Mouse (Mus musculus): ENCODE measurements around the gene Gal3st1. TPM values are rescaled to one million over a fixed set of nuclear protein-coding genes. Genes with fewer than 3 reads are reported as not detected.
"Not testable (repeated sequence)": the region's sequence is repeated elsewhere in the genome, so short reads cannot be mapped to it uniquely, and the experiment has no call there.

The Gal3st1 gene
- polyA plus RNA-seq (2014; fragmentation: Nextera tagmentation; extraction: Ambion mirVana), result 0.41 and 0.57 TPM in 2 replicates

DNA sequence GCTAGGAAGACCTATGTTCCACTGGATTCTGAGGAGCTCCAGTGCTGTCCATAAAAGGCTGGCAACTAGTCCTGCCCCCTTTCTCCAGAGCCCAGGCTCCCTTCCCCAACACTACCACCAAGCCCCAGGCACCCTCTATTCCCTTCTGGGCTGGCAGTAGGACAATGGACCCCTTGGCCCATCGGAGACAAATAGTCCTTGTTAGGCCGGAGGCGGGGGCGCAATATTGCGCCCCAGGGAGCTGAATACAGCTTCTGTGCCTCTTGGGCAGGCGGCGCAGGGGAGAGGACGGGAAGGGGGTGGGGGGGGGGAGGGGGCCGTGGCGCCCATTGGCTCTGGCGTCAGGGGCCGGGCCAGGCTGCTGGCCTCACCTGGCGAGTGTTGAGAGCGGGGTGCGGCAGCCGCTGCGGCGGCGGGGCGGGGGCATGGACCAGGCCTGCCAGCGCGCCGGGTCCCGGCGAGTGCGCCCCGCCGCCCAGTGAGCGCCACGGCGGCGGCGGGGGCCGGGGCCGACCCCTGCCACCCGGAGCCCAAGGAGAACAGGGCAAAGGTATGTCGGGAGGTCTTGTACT, at the start of gene Gal3st1:
TSS of gene Gal3st1 (plus strand) at position 346 of the 572 bp plus-strand sequence.
- Histone ChIP-seq H3K4me3 (ENCODE audit: low read depth, low read length) (peak within 1 kb of the TSS; percentile 35), H3K4me2 (ENCODE audit: low read depth, low read length, severe bottlenecking) (peak within 1 kb of the TSS; percentile 60), H3K9ac (ENCODE audit: low read length) (peak within 1 kb of the TSS; percentile 53), H3K4me1 (replicated peaks; ENCODE audit: control insufficient read depth, insufficient read depth, low read length) (peaks cover 2% of the 10 kb centered on the region; the same call in 1 of the 2 replicates), H3K27ac (ENCODE audit: low read depth, low read length) (no peak within 1 kb of the TSS), H3K36me3 (ENCODE audit: control insufficient read depth, insufficient read depth, low read length) (no peaks in the 10 kb centered on the region; the same call in 1 of the 2 replicates), H3K9me3 (ENCODE audit: control insufficient read depth, low read length) (no peaks in the 10 kb centered on the region), H3K27me3 (ENCODE audit: control insufficient read depth, insufficient read depth, low read length) (peaks cover 4% of the 10 kb centered on the region)
- 1% methylated on average over 29 of the region's 37 CpGs for WGBS
- DNase-seq (ENCODE audit: low spot score), result peak; percentile 63
- ATAC-seq (replicated peaks; ENCODE audit: low FRiP score), result no peak

DNA sequence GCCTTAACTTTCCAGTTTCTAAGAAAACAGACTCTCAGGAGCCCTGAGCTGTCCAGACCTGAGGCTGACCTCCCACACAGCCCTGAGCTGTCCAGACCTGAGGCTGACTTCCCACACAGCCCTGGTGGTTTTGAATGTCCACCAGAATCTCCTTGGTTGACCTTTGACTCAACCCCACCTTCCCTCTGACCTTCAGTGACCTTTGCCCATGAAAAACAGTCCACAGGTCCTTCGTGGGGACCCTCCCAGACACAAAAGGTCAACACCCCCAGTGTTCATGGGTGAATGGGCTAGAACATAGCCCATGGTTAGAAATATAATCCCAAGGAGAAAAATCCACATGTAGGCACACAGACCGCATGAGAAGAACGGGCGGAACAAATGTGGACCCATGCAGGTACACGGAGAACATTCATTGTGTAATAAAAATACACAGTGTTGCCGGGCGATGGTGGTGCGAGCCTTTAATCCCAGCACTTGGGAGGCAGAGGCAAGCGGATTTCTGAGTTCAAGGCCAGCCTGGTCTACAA, 49.6 kb upstream of the Gal3st1 start:
- no peak overlapping the region for H3K4me2 ChIP-seq (ENCODE audit: low read depth, low read length, severe bottlenecking)
- no peaks in the 10 kb centered on the region for H3K9me3 ChIP-seq (ENCODE audit: control insufficient read depth, low read length)
- H3K4me1 ChIP-seq (replicated peaks; ENCODE audit: control insufficient read depth, insufficient read depth, low read length), result peaks cover 4% of the 10 kb centered on the region; the same call in 1 of the 2 replicates
- WGBS, result 89% methylated on average over 9 of the region's 9 CpGs
- ATAC-seq (replicated peaks; ENCODE audit: low FRiP score), result no peak
- H3K4me3 ChIP-seq (ENCODE audit: low read depth, low read length), result no peak overlapping the region
- H3K27me3 ChIP-seq (ENCODE audit: control insufficient read depth, insufficient read depth, low read length), result no peaks in the 10 kb centered on the region
- H3K36me3 ChIP-seq (ENCODE audit: control insufficient read depth, insufficient read depth, low read length), result no peaks in the 10 kb centered on the region
- no peak overlapping the region for H3K27ac ChIP-seq (ENCODE audit: low read depth, low read length)
- no peak overlapping the region for H3K9ac ChIP-seq (ENCODE audit: low read length)
- peak; percentile 42 for DNase-seq (ENCODE audit: low spot score)

GRCm38 (mm10) chr11:3935135-3935534, 48.3 kb upstream of the Gal3st1 start:
- Histone ChIP-seq H3K4me1 (replicated peaks; ENCODE audit: control insufficient read depth, insufficient read depth, low read length) (peaks cover 4% of the 10 kb centered on the region; the same call in 1 of the 2 replicates), H3K4me2 (ENCODE audit: low read depth, low read length, severe bottlenecking) (no peak overlapping the region), H3K27me3 (ENCODE audit: control insufficient read depth, insufficient read depth, low read length) (no peaks in the 10 kb centered on the region), H3K9ac (ENCODE audit: low read length) (no peak overlapping the region), H3K27ac (ENCODE audit: low read depth, low read length) (no peak overlapping the region), H3K36me3 (ENCODE audit: control insufficient read depth, insufficient read depth, low read length) (no peaks in the 10 kb centered on the region), H3K9me3 (ENCODE audit: control insufficient read depth, low read length) (no peaks in the 10 kb centered on the region), H3K4me3 (ENCODE audit: low read depth, low read length) (no peak overlapping the region)
- WGBS, result 76% methylated on average over 4 of the region's 4 CpGs
- no peak for DNase-seq (ENCODE audit: low spot score)
- ATAC-seq (replicated peaks; ENCODE audit: low FRiP score), result no peak

DNA sequence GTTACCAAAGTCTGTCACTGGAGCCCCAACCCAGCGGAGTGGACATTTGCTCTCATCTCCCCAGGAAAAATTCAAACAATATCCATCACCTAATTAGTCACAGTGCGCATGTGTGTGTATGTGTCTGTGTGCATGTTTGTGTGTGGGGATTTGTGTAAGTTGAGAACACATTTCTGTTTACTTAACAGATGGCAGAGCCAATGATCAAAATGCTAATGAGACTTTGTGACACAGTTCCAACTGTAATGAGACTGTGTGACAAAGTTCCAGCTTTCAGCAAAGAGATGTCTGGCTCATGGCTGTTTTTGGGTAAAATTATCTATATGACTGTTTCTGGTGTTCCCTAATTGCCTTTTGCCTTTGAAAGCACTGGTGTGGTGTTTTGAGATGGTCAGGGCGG, 47.1 kb upstream of the Gal3st1 start:
- ATAC-seq (replicated peaks; ENCODE audit: low FRiP score), result no peak

DNA sequence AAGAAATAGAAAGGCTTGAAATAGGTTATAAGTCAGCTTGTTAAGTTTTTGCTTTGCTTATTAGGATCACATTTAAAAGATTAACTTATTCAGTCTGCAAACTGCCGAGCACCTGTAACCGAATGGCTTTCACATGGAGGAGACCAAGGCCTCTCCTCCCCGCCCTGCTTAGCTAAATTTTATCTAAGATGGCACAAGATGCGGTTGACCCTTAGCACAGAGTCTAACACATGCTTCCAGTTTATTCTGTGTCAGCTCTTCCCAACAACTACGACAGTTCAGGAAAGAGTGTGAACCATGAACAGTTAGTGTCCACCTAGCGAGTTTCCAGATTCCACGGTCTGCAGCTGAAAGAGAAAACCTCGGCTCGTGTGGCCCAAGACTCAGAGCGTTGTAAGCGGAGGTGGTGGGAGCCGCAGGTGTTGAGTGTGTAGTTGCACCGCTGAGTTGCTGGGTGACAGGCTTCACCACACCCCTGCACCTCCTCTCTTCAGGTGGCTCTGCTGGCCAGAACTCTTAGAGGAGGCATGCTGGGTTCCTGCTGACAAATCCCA, 46.0 kb upstream of the Gal3st1 start:
- Histone ChIP-seq H3K9ac (ENCODE audit: low read length) (no peak overlapping the region), H3K27ac (ENCODE audit: low read depth, low read length) (no peak overlapping the region), H3K4me3 (ENCODE audit: low read depth, low read length) (no peak overlapping the region), H3K4me2 (ENCODE audit: low read depth, low read length, severe bottlenecking) (no peak overlapping the region), H3K27me3 (ENCODE audit: control insufficient read depth, insufficient read depth, low read length) (no peaks in the 10 kb centered on the region), H3K9me3 (ENCODE audit: control insufficient read depth, low read length) (no peaks in the 10 kb centered on the region), H3K4me1 (replicated peaks; ENCODE audit: control insufficient read depth, insufficient read depth, low read length) (no peaks in the 10 kb centered on the region), H3K36me3 (ENCODE audit: control insufficient read depth, insufficient read depth, low read length) (no peaks in the 10 kb centered on the region)
- ATAC-seq (replicated peaks; ENCODE audit: low FRiP score), result no peak
- 86% methylated on average over 13 of the region's 13 CpGs for WGBS
- DNase-seq (ENCODE audit: low spot score), result no peak

More for the DNA sequence above, 47.1 kb upstream of the Gal3st1 start:
- no peak for DNase-seq (ENCODE audit: low spot score)
- Histone ChIP-seq H3K9ac (ENCODE audit: low read length) (no peak overlapping the region), H3K27me3 (ENCODE audit: control insufficient read depth, insufficient read depth, low read length) (no peaks in the 10 kb centered on the region), H3K27ac (ENCODE audit: low read depth, low read length) (no peak overlapping the region), H3K4me3 (ENCODE audit: low read depth, low read length) (no peak overlapping the region), H3K4me2 (ENCODE audit: low read depth, low read length, severe bottlenecking) (no peak overlapping the region), H3K4me1 (replicated peaks; ENCODE audit: control insufficient read depth, insufficient read depth, low read length) (no peaks in the 10 kb centered on the region; the same call in 1 of the 2 replicates), H3K9me3 (ENCODE audit: control insufficient read depth, low read length) (no peaks in the 10 kb centered on the region), H3K36me3 (ENCODE audit: control insufficient read depth, insufficient read depth, low read length) (no peaks in the 10 kb centered on the region)
- 94% methylated on average over 3 of the region's 3 CpGs for WGBS

DNA sequence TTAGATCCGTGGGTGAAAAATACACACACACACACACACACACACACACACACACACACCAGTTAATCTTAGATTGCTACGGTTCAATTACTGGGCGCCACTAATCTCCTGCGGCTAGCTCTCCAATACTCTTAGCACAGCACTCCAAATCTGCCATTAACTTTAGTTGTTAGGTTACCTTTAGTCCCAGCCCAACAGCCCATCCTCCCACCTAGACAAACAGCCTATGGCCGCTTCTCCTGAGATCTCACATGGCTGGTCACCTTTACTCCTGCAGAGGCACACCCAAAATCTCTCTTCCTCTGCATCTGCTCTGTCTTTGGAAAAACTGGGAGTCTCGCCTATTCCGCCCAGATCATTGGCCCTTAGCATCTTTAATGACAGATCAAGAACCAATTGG, 42.1 kb upstream of the Gal3st1 start:
- H3K4me3 ChIP-seq (ENCODE audit: low read depth, low read length), result no peak overlapping the region
- ATAC-seq (replicated peaks; ENCODE audit: low FRiP score) (no peak), DNase-seq (ENCODE audit: low spot score) (no peak)
- 93% methylated on average over 7 of the region's 7 CpGs for WGBS
- H3K9ac ChIP-seq (ENCODE audit: low read length), result no peak overlapping the region
- H3K27ac ChIP-seq (ENCODE audit: low read depth, low read length), result no peak overlapping the region
- no peaks in the 10 kb centered on the region for H3K27me3 ChIP-seq (ENCODE audit: control insufficient read depth, insufficient read depth, low read length)
- no peak overlapping the region for H3K4me2 ChIP-seq (ENCODE audit: low read depth, low read length, severe bottlenecking)
- H3K4me1 ChIP-seq (replicated peaks; ENCODE audit: control insufficient read depth, insufficient read depth, low read length), result no peaks in the 10 kb centered on the region
- no peaks in the 10 kb centered on the region for H3K9me3 ChIP-seq (ENCODE audit: control insufficient read depth, low read length)
- H3K36me3 ChIP-seq (ENCODE audit: control insufficient read depth, insufficient read depth, low read length), result no peaks in the 10 kb centered on the region

DNA sequence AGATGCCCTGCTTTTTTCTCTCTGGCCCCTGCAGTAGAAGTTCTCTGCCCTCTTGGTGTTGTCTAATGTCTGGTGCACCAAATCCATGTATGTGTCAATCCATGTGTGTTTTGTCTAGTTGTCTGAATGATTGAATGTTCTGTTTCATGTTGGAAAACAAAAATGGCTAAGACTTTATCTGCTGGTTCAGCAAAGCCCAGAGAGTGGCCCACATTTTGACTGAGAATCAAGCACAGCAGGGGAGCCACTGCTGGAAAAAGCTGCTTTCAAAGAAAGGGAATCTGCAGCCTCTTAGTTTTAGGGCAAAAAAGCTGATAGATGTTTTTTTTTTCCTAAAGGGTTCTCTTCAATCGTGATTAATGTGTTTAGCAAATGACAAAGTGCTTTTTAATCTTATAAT, 37.0 kb upstream of the Gal3st1 start:
- Histone ChIP-seq H3K4me2 (ENCODE audit: low read depth, low read length, severe bottlenecking) (no peak overlapping the region), H3K27me3 (ENCODE audit: control insufficient read depth, insufficient read depth, low read length) (no peaks in the 10 kb centered on the region), H3K4me3 (ENCODE audit: low read depth, low read length) (no peak overlapping the region), H3K36me3 (ENCODE audit: control insufficient read depth, insufficient read depth, low read length) (no peaks in the 10 kb centered on the region), H3K9me3 (ENCODE audit: control insufficient read depth, low read length) (no peaks in the 10 kb centered on the region), H3K9ac (ENCODE audit: low read length) (no peak overlapping the region), H3K27ac (ENCODE audit: low read depth, low read length) (no peak overlapping the region), H3K4me1 (replicated peaks; ENCODE audit: control insufficient read depth, insufficient read depth, low read length) (no peaks in the 10 kb centered on the region)
- WGBS, result 12% methylated on average over 1 of the region's 1 CpGs
- no peak for ATAC-seq (replicated peaks; ENCODE audit: low FRiP score)
- no peak for DNase-seq (ENCODE audit: low spot score)

DNA sequence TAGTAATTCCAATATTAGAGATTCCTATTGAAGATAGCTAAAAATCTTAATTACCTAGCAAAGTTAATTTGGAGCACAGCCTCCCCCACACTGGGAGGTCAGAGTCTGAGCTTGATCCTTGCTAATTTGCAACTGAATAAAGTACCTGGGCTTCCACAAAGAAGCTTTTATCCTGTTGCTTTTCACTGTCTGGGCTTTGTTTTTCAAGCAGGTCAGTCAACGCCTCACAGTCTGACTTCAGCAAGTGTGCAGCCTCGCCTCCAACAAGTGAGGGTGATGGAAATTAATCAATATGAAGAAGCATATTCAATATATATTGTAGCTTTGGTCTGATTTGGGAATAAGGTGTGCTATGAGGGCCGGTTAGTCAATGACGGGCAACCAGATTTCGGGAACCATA, 28.6 kb upstream of the Gal3st1 start:
- 73% methylated on average over 5 of the region's 5 CpGs for WGBS
- H3K36me3 ChIP-seq (ENCODE audit: control insufficient read depth, insufficient read depth, low read length); H3K4me1 ChIP-seq (replicated peaks; ENCODE audit: control insufficient read depth, insufficient read depth, low read length); H3K9ac ChIP-seq (ENCODE audit: low read length); H3K4me3 ChIP-seq (ENCODE audit: low read depth, low read length); H3K9me3 ChIP-seq (ENCODE audit: control insufficient read depth, low read length); ATAC-seq (replicated peaks; ENCODE audit: low FRiP score); DNase-seq (ENCODE audit: low spot score); H3K4me2 ChIP-seq (ENCODE audit: low read depth, low read length, severe bottlenecking); H3K27ac ChIP-seq (ENCODE audit: low read depth, low read length); H3K27me3 ChIP-seq (ENCODE audit: control insufficient read depth, insufficient read depth, low read length): not testable (repeated sequence)

- not testable (repeated sequence) for H3K4me1 ChIP-seq (replicated peaks; ENCODE audit: control insufficient read depth, insufficient read depth, low read length); H3K36me3 ChIP-seq (ENCODE audit: control insufficient read depth, insufficient read depth, low read length); H3K4me2 ChIP-seq (ENCODE audit: low read depth, low read length, severe bottlenecking); DNase-seq (ENCODE audit: low spot score); H3K9ac ChIP-seq (ENCODE audit: low read length); H3K27me3 ChIP-seq (ENCODE audit: control insufficient read depth, insufficient read depth, low read length); ATAC-seq (replicated peaks; ENCODE audit: low FRiP score); H3K4me3 ChIP-seq (ENCODE audit: low read depth, low read length); H3K9me3 ChIP-seq (ENCODE audit: control insufficient read depth, low read length); H3K27ac ChIP-seq (ENCODE audit: low read depth, low read length)
- 82% methylated on average over 4 of the region's 4 CpGs for WGBS
Measured at GRCm38 (mm10) chr11:3955371-3955770, 28.1 kb upstream of the Gal3st1 start.
